Mouse (Mus musculus) T-helper 17 cell (primary cell): ENCODE measurements around the gene Hoxa6.

Experiments
- in situ Hi-C, 2 experiments: fragments of 300-600 bp; cut with MboI, MseI; formaldehyde crosslinking; loops; 1 replicate in 1 of 2; 2 replicates in 1 of 2; pipeline ENCODE4 v1.15.1; 2025; ENCODE audit warnings: high pct_unique_total_duplicates in 2 of 2

Gene Hoxa6

DNA sequence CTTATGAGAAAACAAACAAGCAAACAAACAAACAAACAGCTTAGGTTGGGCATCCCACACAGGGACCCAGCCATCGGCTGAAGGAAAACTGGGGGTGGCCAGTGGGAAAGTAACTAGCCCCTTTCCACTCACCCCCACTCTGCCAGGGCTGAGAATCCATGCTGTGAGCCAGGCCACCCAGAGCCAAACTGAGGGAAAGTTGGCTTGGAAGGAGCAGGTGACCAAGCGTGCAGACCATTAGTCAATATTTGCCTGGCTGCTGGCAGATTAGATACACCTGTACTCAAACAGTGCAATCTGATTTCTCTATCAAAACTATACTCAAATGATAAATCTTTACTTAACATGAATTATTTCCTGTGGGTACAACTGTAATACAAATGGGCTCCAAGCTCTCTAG, 26.5 kb downstream of the Hoxa6 start:
- in situ Hi-C loops, result no loop called here

GRCm38 (mm10) chr6:52180726-52181125, 27.8 kb downstream of the Hoxa6 start:
- in situ Hi-C loops, result no loop called here

DNA sequence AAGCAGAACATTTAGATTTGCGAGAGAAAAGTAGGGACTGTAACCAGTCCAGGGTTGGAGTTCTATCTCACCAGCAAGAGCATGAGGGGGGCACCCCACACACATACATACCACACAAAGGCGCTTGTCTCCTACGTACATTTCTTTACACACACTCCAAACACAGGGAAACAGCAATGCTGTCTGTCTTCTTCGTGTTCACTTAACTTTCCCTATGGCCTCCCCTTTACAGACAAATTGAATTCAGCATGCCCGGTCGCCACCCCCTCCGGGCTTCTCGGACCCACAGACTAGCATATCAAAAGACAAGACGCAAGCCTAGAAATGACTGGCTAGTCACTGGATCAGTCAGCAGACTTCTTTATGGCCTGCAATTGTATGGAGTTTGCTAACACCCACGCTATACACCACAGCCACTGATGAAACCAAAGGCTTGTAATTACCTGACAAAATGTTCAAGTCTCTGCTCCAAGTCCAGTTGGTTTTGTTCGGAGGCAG, 28.3 kb downstream of the Hoxa6 start:
- in situ Hi-C loops, result no loop called here

- in situ Hi-C loops, result loop anchor here in 1 of 2 experiments (10.0 kb wide), 1 partner anchor 1125 kb away; no protein-coding TSS in a partner anchor
Observed at GRCm38 (mm10) chr6:52179690-52180089, 28.8 kb downstream of the Hoxa6 start.

GRCm38 (mm10) chr6:52178918-52179665, 29.4 kb downstream of the Hoxa6 start:
- in situ Hi-C loops, result loop anchor here in 1 of 2 experiments (10.0 kb wide), 1 partner anchor 1126 kb away; no protein-coding TSS in a partner anchor

- in situ Hi-C loops, result loop anchor here in 1 of 2 experiments (10.0 kb wide), 1 partner anchor 1127 kb away; no protein-coding TSS in a partner anchor
Observed at GRCm38 (mm10) chr6:52177806-52178205, 30.7 kb downstream of the Hoxa6 start.

GRCm38 (mm10) chr6:52177061-52177735, 31.3 kb downstream of the Hoxa6 start, which contains the start of gene 5730596B20Rik:
Gene 5730596B20Rik (plus strand): TSS chr6:52177498.
- in situ Hi-C loops, result loop anchor here in 1 of 2 experiments (10.0 kb wide), 1 partner anchor 1128 kb away; no protein-coding TSS in a partner anchor

DNA sequence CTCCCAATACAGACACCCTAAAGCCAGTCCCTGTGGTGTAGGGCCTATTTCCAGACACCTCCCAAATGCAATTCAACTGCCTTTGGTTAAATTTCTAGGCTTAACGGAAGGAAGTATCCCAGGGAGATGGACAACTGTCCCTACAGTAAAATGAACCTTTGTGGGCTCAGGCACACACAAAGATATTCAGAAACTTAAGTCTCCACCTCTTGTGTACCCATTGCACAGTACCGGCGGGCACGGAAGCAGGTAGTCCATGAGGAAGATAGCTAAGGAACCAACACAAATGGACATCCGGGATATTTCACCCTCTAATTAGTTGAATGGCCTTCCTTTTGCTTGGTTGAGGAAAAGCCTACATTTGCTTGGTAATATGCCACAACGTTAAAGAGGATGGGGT, 32.1 kb downstream of the Hoxa6 start:
- in situ Hi-C loops, result loop anchor here in 1 of 2 experiments (10.0 kb wide), 1 partner anchor 1128 kb away; no protein-coding TSS in a partner anchor

GRCm38 (mm10) chr6:52175864-52176263, 32.7 kb downstream of the Hoxa6 start:
- in situ Hi-C loops, result loop anchor here in 1 of 2 experiments (10.0 kb wide), 1 partner anchor 1129 kb away; no protein-coding TSS in a partner anchor

GRCm38 (mm10) chr6:52174968-52175751, 33.4 kb downstream of the Hoxa6 start:
- in situ Hi-C loops, result loop anchor here in 1 of 2 experiments (10.0 kb wide), 1 partner anchor 1130 kb away; no protein-coding TSS in a partner anchor

- in situ Hi-C loops, result loop anchor here in 1 of 2 experiments (10.0 kb wide), 1 partner anchor 1131 kb away; no protein-coding TSS in a partner anchor
Observed at GRCm38 (mm10) chr6:52173648-52174047, 34.9 kb downstream of the Hoxa6 start.

- in situ Hi-C loops, result loop anchor here in 1 of 2 experiments (10.0 kb wide), 1 partner anchor 1132 kb away; no protein-coding TSS in a partner anchor
Observed at GRCm38 (mm10) chr6:52172501-52172900, 36.0 kb downstream of the Hoxa6 start.

DNA sequence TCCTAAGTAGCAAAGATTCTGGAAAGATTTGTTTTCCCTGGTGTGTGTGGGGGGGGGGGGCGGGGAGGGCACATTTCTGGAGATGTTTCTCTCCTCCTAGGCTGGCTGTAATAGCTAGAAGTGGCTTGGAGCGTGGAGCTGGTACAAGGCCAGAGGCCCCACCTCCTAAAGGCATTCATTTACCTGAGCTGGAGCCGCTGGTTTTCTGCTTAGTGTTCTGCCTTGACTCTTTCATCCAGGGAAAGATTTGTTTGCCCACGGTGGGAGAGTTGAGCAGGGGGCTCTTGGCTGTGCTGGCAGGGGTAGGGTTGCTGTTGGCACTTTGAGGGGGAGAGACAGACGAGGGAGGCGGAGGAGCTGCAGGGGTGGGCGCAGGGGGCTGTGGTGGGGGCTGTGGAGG, 36.6 kb downstream of the Hoxa6 start:
- in situ Hi-C loops, result loop anchor here in 1 of 2 experiments (10.0 kb wide), 1 partner anchor 1133 kb away; no protein-coding TSS in a partner anchor

- in situ Hi-C loops, result loop anchor here in 1 of 2 experiments (10.0 kb wide), 1 partner anchor 1133 kb away; no protein-coding TSS in a partner anchor
Observed at GRCm38 (mm10) chr6:52171331-52171730, 37.2 kb downstream of the Hoxa6 start.

DNA sequence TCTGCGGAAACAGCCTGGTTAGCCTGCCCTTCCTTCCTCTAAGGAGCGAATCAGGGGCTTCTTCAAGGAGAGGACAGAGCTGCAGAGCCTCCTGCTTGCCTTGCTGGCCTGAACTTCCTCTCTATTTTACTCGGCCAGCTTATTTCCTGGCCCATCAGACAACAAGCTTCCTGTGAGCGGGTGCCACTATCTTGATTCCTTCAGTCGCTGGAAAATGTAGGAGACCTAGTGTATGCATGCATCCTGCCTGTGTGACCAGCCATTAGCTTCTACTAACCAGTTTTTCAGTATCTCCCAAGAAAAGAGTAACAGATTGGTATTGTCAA, 37.7 kb downstream of the Hoxa6 start:
- in situ Hi-C loops, result loop anchor here in 1 of 2 experiments (10.0 kb wide), 1 partner anchor 1134 kb away; no protein-coding TSS in a partner anchor

DNA sequence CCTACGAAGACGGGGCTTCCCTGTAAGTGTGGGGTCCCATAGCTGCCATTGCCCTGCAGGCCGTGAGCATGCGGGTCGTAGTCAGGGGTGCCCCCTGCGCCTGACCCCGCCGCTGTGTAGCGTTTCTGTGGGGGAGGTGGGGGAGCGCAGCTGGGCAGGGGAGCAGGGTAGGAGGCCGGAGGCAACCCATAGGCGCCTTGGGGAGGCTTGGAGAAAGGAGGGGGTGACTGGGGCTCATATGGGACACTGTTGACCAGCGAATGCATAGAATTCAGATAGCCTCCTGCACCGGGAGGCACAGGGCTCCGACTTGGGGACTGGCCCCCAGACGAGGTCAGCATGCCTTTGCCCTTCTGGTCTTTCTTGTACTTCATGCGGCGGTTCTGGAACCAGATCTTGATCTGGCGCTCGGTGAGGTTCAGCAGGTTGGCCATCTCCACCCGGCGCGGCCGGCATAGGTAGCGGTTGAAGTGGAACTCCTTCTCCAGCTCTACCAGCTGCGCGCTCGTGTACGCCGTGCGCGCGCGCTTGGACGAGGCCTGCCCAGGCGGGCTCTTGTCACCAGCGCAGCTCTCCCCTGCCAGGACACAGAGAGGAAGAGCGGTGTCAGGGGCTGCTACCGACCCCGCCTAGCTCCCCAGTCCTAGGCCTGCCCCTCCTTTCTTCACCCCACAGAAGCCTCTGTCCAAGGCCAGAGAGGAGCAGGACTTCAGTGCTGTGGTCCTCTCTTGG, 38.2 kb downstream of the Hoxa6 start:
- in situ Hi-C loops, result loop anchor here in 1 of 2 experiments (10.0 kb wide), 1 partner anchor 1134 kb away; no protein-coding TSS in a partner anchor

DNA sequence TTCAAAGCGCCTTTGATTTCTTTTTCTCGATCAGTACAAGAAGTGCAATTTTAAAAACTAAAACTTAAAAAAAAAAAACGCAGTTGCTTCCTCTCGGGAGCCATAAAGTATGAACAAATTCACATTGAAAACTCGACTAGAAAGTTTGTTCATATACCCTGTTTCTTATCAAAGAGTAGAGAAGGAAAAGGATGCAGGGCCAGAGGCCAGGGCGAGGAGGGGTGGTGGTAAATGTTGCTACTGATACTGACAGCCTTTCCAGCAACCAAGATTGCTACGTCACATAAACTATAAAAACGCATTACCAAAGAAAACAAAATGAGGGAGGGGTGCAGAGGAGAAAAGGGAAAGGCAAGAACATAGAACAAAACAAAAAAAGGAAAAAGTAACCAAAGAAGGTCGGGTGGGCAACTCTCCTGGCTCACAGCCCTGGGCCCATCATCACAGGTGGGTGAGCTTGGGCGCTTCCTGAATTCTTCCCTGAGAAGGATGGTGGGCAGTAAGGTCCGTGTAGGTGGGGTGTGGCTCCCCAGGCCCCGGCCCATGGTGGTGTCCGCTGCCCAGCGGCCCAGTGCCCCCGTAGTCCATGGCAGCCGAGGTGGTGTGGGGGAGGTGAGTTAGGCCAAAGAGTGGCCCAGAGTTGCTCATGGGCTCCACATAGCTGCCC, 38.9 kb downstream of the Hoxa6 start:
- in situ Hi-C loops, result loop anchor here in 1 of 2 experiments (10.0 kb wide), 1 partner anchor 1135 kb away; no protein-coding TSS in a partner anchor

GRCm38 (mm10) chr6:52168191-52169055, 40.1 kb downstream of the Hoxa6 start:
- in situ Hi-C loops, result no loop called here
